Mouse (Mus musculus): ENCODE data around the gene Ryk. TPM values are rescaled to one million over a fixed set of nuclear protein-coding genes. Genes with fewer than 3 reads are reported as not detected.

Ryk gene
- polyA plus RNA-seq, 1 experiment from 2014 or later: 11.0 TPM

DNA sequence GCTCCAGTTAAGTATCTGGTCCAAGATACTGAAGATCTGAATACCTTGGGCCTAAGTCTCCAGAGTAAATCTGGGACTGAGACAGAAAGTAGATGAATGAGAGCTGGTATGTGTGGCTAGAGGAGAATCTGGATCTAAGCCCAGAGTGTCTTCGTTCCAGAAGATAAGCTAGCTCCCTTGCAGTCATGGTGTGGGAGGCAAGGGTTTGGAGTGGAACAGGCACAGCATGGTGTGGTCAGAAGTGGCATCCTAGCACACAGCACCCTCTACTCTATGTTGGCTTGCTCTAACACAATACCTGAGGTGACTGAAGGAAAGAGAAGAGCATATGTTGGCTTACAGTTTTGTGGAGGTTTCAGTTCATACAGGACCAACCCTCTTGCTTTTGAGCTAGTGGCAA lies 79.9 kb downstream of the Ryk start:
- H3K27me3 ChIP-seq: no peaks in the 10 kb centered on the region
- 85% methylated on average over 1 of the region's 1 CpGs for WGBS
- H3K4me1 ChIP-seq (replicated peaks): no peaks in the 10 kb centered on the region
- H3K4me3 ChIP-seq: no peak overlapping the region
- H3K9ac ChIP-seq: no peak overlapping the region
- H3K27ac ChIP-seq: no peak overlapping the region
- no peak for ATAC-seq (ENCODE audit: low FRiP score)
- no peak overlapping the region for H3K4me2 ChIP-seq
- 0 out of 2 replicates have a peak, but pooled peaks cover 5% of the 10 kb centered on the region for H3K9me3 ChIP-seq
- H3K36me3 ChIP-seq: peaks cover 38% of the 10 kb centered on the region

DNA sequence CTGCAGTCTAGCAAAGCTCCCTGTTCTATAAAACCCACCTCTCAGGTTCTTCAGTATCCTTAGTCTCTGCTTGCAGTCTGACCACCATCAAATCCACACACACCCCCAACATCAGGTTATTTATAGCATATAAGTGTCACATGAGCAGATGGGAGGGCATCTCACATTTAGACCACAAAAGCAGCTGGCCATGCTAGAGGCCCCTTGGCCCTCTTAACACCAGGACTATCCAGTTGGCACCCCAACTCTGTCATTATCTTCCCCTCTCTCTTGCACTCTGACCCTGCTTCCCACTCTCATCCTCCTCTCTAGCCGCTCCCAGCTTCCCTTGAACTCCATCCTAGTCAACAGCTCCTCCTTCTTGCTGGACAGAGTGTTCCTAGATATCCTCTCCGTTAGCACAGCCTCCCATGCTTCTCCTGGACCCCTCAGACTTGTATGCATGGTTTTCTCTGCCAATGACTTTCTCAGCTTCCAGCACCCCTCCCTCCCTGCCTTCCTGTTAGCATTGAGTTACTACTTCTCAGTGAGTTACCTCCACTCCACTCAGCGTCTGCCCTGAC lies 80.7 kb downstream of the Ryk start:
- H3K27ac ChIP-seq: no peak overlapping the region
- ATAC-seq (ENCODE audit: low FRiP score): no peak
- no peak overlapping the region for H3K9ac ChIP-seq
- no peaks in the 10 kb centered on the region for H3K27me3 ChIP-seq
- peaks cover 32% of the 10 kb centered on the region for H3K36me3 ChIP-seq
- no peaks in the 10 kb centered on the region for H3K4me1 ChIP-seq (replicated peaks)
- no peak overlapping the region for H3K4me2 ChIP-seq
- WGBS: 91% methylated on average over 3 of the region's 3 CpGs
- no peak overlapping the region for H3K4me3 ChIP-seq
- 0 out of 2 replicates have a peak, but pooled peaks cover under 1% of the 10 kb centered on the region for H3K9me3 ChIP-seq

DNA sequence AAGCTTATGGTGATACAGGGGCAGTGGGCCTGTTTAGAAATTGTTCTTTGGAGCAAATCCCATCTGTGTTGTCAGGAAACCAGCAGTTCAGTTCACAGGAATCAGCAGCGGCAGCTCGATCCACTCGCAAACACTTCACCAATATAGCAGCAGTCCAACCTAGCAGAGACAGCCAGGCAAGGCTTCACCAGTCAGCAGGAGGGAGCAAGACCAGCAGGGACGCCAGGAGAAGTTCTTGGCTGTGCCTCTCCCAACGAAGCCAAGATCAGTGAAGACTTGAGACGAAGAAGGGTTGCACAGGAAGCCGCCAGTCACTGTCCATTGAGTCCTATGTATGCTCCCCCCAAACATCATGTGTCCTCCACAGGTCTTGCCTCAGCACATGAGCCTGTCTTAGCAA lies 81.4 kb downstream of the Ryk start:
- no peaks in the 10 kb centered on the region for H3K27me3 ChIP-seq
- H3K27ac ChIP-seq: no peak overlapping the region
- H3K36me3 ChIP-seq: peaks cover 27% of the 10 kb centered on the region
- H3K9ac ChIP-seq: no peak overlapping the region
- ATAC-seq (ENCODE audit: low FRiP score): no peak
- H3K4me1 ChIP-seq (replicated peaks): no peaks in the 10 kb centered on the region
- WGBS: 92% methylated on average over 7 of the region's 7 CpGs
- H3K4me3 ChIP-seq: no peak overlapping the region
- no peaks in the 10 kb centered on the region for H3K9me3 ChIP-seq
- no peak overlapping the region for H3K4me2 ChIP-seq

DNA sequence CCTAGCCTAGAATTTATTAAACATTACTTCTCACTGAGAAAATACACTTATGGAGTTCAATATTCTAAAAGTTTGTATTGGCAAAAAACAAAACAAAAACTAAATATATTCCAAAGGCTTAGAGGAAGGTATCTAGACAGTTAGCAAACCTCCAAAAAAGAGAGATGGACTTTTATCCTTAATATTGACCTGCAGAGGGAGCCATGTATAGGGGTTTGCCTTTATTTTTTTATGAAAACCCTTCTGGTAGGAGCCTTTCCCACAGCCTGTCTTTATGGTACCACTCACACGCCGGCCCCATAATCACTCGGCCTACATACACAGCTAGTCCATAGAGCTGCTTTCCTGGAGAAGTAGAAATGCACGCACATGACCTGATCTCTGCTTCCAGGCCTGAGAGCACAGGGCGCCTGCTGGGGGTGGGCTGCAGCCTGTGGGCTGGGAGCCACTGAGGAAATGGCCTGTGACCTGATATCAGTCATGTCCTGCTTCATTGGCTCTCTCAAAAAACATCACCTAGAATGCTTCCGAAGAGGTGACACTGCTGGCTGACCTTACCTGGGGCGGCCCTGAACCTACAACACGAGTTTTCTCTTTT lies 82.9 kb downstream of the Ryk start:
- peaks cover 12% of the 10 kb centered on the region for H3K36me3 ChIP-seq
- ATAC-seq (ENCODE audit: low FRiP score): no peak
- H3K9ac ChIP-seq: no peak overlapping the region
- no peaks in the 10 kb centered on the region for H3K4me1 ChIP-seq (replicated peaks)
- no peak overlapping the region for H3K27ac ChIP-seq
- WGBS: 79% methylated on average over 8 of the region's 8 CpGs
- H3K4me2 ChIP-seq: no peak overlapping the region
- no peaks in the 10 kb centered on the region for H3K9me3 ChIP-seq
- no peaks in the 10 kb centered on the region for H3K27me3 ChIP-seq
- H3K4me3 ChIP-seq: no peak overlapping the region

DNA sequence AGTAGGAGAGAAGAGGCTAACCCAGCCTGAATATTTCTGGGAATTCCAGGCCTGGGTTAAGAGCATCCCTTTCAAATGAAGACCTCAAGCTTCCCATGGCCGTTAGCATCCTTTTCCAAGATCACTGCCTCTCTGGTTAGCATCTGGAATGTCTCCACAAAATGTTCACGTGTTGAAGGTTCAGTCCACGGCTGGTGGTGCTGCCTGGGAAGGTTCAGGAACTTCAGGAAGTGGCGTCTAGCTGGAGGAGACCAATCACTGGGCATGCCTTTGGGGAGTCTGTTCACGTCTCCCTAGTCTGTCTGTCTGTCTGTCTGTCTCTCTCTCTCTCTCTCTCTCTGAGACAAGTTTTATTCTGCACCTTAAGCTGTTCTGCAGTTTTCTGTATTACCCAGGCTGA lies 84.8 kb downstream of the Ryk start:
- H3K9me3 ChIP-seq: no peaks in the 10 kb centered on the region
- H3K9ac ChIP-seq: no peak overlapping the region
- peaks cover 12% of the 10 kb centered on the region for H3K36me3 ChIP-seq
- WGBS: 84% methylated on average over 5 of the region's 5 CpGs
- no peak for ATAC-seq (ENCODE audit: low FRiP score)
- H3K4me1 ChIP-seq (replicated peaks): no peaks in the 10 kb centered on the region
- H3K4me2 ChIP-seq: no peak overlapping the region
- no peak overlapping the region for H3K4me3 ChIP-seq
- H3K27ac ChIP-seq: no peak overlapping the region
- H3K27me3 ChIP-seq: no peaks in the 10 kb centered on the region

DNA sequence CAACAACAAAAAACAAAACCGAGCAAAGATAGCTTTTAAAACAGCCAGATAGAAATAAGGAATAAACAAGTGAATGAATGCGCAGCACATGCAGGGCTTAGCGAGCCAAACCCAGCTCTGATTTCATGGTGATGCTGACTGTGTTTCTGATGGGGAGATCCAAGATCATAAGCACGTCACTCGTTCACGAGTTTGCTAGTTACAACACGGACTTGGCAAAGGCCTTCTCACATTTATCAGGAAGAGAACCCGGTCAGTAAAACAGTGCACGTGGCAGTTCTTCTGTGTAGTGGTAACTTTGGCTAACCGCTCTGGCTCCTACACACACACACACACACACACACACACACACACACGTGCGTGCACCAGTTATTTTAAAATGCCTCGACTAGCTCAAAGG lies 87.1 kb downstream of the Ryk start:
- 88% methylated on average over 13 of the region's 13 CpGs for WGBS
- H3K36me3 ChIP-seq: peaks cover under 1% of the 10 kb centered on the region; the same call in 1 of the 2 replicates
- H3K27ac ChIP-seq: no peak overlapping the region
- no peak for ATAC-seq (ENCODE audit: low FRiP score)
- H3K4me3 ChIP-seq: no peak overlapping the region
- no peaks in the 10 kb centered on the region for H3K27me3 ChIP-seq
- no peak overlapping the region for H3K9ac ChIP-seq
- H3K9me3 ChIP-seq: no peaks in the 10 kb centered on the region
- H3K4me2 ChIP-seq: no peak overlapping the region
- no peaks in the 10 kb centered on the region for H3K4me1 ChIP-seq (replicated peaks)

DNA sequence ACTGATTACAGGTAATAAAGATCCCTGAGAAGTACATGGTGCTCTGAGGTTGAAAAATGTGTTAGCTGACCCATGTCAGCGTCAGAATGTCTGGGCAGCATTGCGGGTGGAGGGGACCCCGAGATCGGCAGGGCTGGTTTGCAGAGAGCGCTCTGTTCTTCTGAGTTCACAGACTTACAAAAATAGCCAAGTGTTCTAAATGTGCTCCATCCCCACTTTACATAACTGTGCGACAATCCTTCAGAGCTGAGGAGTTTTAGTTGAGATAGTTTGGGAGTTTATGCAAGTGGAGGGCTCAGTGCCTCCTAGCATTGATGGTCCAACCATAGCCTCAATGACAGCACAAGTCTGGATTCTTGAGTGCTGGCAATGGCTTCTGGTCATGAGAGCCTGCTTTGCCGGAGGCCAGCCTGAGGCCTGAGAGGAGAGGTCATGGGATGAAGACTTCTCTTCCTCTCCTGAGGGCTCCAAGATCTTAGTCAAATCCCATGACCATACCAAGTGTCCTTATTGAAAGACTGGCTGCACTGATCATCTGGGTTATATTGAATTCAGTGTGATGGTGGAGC lies 88.2 kb downstream of the Ryk start:
- H3K9ac ChIP-seq: no peak overlapping the region
- no peak for ATAC-seq (ENCODE audit: low FRiP score)
- H3K4me1 ChIP-seq (replicated peaks): no peaks in the 10 kb centered on the region
- no peaks in the 10 kb centered on the region for H3K9me3 ChIP-seq
- no peaks in the 10 kb centered on the region for H3K36me3 ChIP-seq
- WGBS: 93% methylated on average over 7 of the region's 7 CpGs
- no peak overlapping the region for H3K4me2 ChIP-seq
- H3K27ac ChIP-seq: no peak overlapping the region
- H3K27me3 ChIP-seq: no peaks in the 10 kb centered on the region
- no peak overlapping the region for H3K4me3 ChIP-seq

DNA sequence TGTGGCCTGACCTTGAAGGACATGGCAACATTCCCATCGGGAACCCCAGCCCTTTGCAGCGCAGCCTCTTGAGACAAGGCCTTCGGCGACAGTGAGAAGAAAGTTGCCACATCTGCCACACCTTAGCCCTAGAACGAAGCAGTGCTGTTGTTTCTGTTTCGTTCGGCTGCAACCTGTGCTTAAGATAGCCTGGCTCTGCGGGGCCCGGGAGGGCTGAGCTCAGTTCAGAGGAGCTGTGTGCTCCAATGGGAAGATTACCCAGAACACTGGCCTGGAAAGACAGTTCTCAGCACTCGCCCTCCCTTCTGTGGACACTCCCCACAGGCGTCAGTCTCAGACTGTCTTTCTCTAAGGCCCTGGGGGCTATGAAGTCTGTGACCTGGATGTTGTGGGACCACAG lies 89.1 kb downstream of the Ryk start:
- no peaks in the 10 kb centered on the region for H3K9me3 ChIP-seq
- no peak overlapping the region for H3K9ac ChIP-seq
- no peak overlapping the region for H3K27ac ChIP-seq
- no peak for ATAC-seq (ENCODE audit: low FRiP score)
- 83% methylated on average over 11 of the region's 11 CpGs for WGBS
- no peak overlapping the region for H3K4me2 ChIP-seq
- H3K36me3 ChIP-seq: no peaks in the 10 kb centered on the region
- no peaks in the 10 kb centered on the region for H3K27me3 ChIP-seq
- H3K4me1 ChIP-seq (replicated peaks): no peaks in the 10 kb centered on the region
- H3K4me3 ChIP-seq: no peak overlapping the region

DNA sequence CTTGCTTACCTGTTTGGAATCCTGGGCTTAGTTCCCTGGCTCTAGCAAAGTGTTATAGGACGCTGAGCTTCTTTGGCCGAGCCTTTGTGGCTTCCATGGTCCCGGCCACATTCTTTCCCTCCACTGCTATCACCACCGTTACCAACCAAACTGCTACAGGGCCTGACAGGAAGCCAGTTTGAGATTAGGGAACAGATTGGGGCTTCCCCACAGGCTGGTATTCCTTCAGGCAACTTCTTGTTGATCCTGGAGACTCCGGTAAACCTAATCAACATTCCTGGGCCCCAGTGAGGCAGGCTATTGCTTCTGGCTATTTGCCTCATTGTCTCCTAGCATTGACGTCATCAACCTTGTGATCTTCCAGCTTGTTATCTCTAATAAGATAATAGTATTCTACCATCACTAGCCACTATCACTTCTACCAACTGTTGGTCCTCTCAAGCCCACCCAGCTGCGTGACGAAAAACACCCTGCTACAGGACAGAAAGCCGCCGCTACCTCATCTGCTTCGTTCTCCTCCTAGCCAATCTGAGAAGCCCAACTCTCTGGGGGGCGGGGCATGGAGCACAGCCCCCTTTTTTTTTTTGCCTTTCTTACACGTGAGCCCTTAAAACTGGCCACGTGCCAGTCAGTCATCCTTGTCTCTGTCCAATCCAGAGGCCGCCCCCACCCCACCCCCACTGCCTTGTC lies 90.1 kb downstream of the Ryk start:
- Histone ChIP-seq H3K27ac (no peak overlapping the region), H3K4me1 (replicated peaks) (peaks cover 6% of the 10 kb centered on the region), H3K4me2 (no peak overlapping the region), H3K9me3 (no peaks in the 10 kb centered on the region), H3K4me3 (no peak overlapping the region), H3K9ac (no peak overlapping the region), H3K36me3 (no peaks in the 10 kb centered on the region), H3K27me3 (no peaks in the 10 kb centered on the region)
- WGBS: 75% methylated on average over 15 of the region's 15 CpGs
- ATAC-seq (ENCODE audit: low FRiP score): no peak

DNA sequence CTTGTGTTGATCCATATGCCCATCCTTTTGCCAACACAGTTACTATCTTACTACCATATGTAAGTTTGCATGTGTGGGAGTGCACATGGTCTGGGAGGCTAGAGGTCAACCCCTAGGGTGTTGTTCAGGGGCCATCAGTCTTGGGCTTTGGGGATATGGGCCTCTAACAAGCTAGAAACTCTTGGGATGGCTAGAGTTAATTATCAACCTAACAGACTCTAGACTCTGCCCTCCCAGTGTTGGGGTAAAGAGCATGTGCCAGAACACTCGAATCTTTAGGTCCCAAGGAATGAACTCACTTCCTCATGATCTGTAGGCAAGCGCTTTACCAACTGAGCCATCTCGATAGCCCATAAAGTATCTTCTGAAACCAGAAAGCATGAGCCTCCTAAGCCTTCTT lies 91.4 kb downstream of the Ryk start:
- Histone ChIP-seq H3K36me3 (no peaks in the 10 kb centered on the region), H3K4me1 (replicated peaks) (peaks cover 9% of the 10 kb centered on the region), H3K4me3 (no peak overlapping the region), H3K4me2 (no peak overlapping the region), H3K27ac (no peak overlapping the region), H3K27me3 (no peaks in the 10 kb centered on the region), H3K9me3 (no peaks in the 10 kb centered on the region), H3K9ac (no peak overlapping the region)
- 85% methylated on average over 3 of the region's 3 CpGs for WGBS
- no peak for ATAC-seq (ENCODE audit: low FRiP score)

DNA sequence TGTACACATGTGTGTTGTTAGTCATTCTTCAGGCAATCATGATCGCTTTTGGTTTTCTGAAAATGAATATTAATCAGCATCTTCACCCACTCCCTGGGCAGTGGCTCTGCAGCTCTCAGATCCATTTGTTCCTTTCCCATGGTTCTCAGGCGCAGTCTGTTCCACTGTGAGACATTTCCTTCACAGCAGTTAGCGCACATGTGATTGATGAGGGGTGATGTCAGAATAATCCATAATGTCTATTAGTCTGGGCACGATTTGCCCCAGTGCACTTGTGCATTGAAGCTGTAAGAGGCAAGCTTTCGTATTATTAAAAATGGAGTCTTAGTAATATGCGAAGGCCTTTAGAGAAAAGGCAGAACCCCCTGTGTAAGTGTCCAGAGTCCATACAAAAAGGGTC lies 95.1 kb downstream of the Ryk start:
- 21% methylated on average over 6 of the region's 6 CpGs for WGBS
- H3K4me1 ChIP-seq (replicated peaks): peaks cover 11% of the 10 kb centered on the region
- ATAC-seq (ENCODE audit: low FRiP score): peak; percentile 52; the same call in 1 of the 2 replicates
- peak overlapping the region; percentile 49 for H3K27ac ChIP-seq
- H3K4me3 ChIP-seq: no peak overlapping the region
- no peak overlapping the region for H3K9ac ChIP-seq
- no peaks in the 10 kb centered on the region for H3K9me3 ChIP-seq
- no peaks in the 10 kb centered on the region for H3K27me3 ChIP-seq
- no peaks in the 10 kb centered on the region for H3K36me3 ChIP-seq
- no peak overlapping the region for H3K4me2 ChIP-seq

DNA sequence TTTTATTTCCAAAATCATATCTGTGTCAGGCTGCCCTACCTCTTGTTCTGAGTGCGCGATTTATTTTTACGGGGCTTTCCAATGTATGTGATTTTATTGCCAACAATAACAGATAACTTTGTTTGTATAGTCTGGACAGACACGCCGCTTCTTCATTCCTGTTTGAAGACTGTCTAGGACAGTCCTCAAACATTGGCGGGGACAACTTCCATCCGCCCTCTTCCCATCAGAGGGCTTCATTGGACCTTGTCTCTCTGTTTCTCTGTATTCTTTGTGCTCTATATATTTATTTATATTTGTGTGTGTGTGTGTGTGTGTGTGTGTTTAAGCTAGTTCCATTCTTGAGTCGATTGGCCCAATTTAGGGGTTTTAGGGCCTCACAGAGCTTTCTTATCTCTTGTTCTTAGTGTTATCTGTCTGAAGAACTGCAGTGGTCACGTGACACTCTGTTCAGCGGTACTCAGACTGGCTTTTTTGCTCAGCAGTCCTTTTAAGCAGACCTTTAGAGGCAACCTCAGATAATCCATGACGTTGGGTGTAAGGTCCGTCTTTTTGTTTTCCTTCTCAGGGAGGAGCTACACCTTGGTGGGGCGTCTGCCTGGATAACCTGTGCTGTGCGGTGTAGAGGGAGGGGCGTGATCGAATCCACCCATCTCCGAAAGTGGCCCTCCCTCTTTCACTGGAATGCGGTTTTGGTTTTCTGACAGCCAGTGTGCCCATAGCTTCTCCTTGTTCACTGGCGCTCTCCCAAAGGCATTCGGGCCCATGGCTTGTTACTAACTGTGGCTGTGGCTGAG lies 99.4 kb downstream of the Ryk start:
- no peaks in the 10 kb centered on the region for H3K36me3 ChIP-seq
- no peak overlapping the region for H3K27ac ChIP-seq
- H3K4me3 ChIP-seq: 0 out of 2 replicates have a peak overlapping the region, but pooled peaks have one; percentile 10
- H3K4me1 ChIP-seq (replicated peaks): peaks cover 11% of the 10 kb centered on the region
- no peak for ATAC-seq (ENCODE audit: low FRiP score)
- H3K4me2 ChIP-seq: peak overlapping the region; percentile 33
- 58% methylated on average over 20 of the region's 20 CpGs for WGBS
- H3K9ac ChIP-seq: no peak overlapping the region
- no peaks in the 10 kb centered on the region for H3K27me3 ChIP-seq
- H3K9me3 ChIP-seq: no peaks in the 10 kb centered on the region

Measured in hindbrain, embryonic 13.5 days (tissue).